Mouse (Mus musculus) forebrain, embryonic 13.5 days (tissue): Measurements from ENCODE around the gene Prrc2b. TPM values are rescaled to one million over a fixed set of nuclear protein-coding genes. Genes with fewer than 3 reads are reported as not detected.

Experiments used
- ATAC-seq: fragments of 200-750 bp; cut with Nextera tagmentation; 2 replicates; pipeline ENCODE4 v1.8.0; 2017
- H3K27ac ChIP-seq: fragments of 300-500 bp; sonication (generic); 2 replicates; pipeline ENCODE4 v1.5.1; 2015; ENCODE audit warnings: inconsistent platforms, mild to moderate bottlenecking, moderate library complexity
- H3K27me3 ChIP-seq: fragments of 300-500 bp; sonication (generic); 2 replicates; pipeline ENCODE4 v1.6.1; 2015; ENCODE audit warnings: mild to moderate bottlenecking, inconsistent platforms
- H3K36me3 ChIP-seq: fragments of 300-500 bp; sonication (generic); 2 replicates; pipeline ENCODE4 v1.6.1; 2015; ENCODE audit warnings: mild to moderate bottlenecking, inconsistent platforms; ENCODE audit not compliant: poor library complexity, severe bottlenecking
- H3K4me1 ChIP-seq: fragments of 300-500 bp; sonication (generic); 2 replicates; pipeline ENCODE4 v1.6.1; 2015; ENCODE audit warnings: inconsistent platforms
- H3K4me2 ChIP-seq: fragments of 300-500 bp; sonication (generic); 2 replicates; pipeline ENCODE4 v1.6.1; 2015; ENCODE audit warnings: inconsistent platforms, mild to moderate bottlenecking, moderate library complexity
- H3K4me3 ChIP-seq: fragments of 300-500 bp; sonication (generic); 2 replicates; pipeline ENCODE4 v1.5.1; 2015; ENCODE audit warnings: mild to moderate bottlenecking, inconsistent platforms
- H3K9ac ChIP-seq: fragments of 300-500 bp; sonication (generic); 2 replicates; pipeline ENCODE4 v1.6.1; 2015; ENCODE audit warnings: mild to moderate bottlenecking, inconsistent platforms
- H3K9me3 ChIP-seq: fragments of 300-500 bp; sonication (generic); replicated peaks from 2 replicates; pipeline ENCODE4 v1.6.1; 2016; ENCODE audit warnings: inconsistent platforms
- WGBS: fragments of 180-500 bp; shearing (Covaris S2); methylation state at CpG from one replicate; pipeline ENCODE4 v1.1.7; 2015; 5-methylcytosine and 5-hydroxymethylcytosine counted together
- microRNA-seq: library from miRNA; unstranded; fragments of <30 nt; microRNA quantifications from one replicate; pipeline ENCODE4, GENCODE M21; 2016
- polyA plus RNA-seq: library from polyadenylated mRNA; unstranded; fragments of >200 nt; fragmentation: Nextera tagmentation; extraction: Ambion mirVana; gene quantifications from 2 replicates; pipeline ENCODE4 v1.2.1, GENCODE M21; 2015

The Prrc2b gene
- polyA plus RNA-seq, 1 experiment from 2014 or later: 53.0 TPM

GRCm38 (mm10) chr2:32275823-32276222 is 124.9 kb downstream of the Prrc2b start:
- H3K4me1 ChIP-seq: no peaks in the 10 kb centered on the region
- H3K9ac ChIP-seq: no peak overlapping the region
- 77% methylated on average over 3 of the region's 3 CpGs for WGBS
- no peak overlapping the region for H3K4me2 ChIP-seq
- ATAC-seq: no peak
- H3K36me3 ChIP-seq: peaks cover 43% of the 10 kb centered on the region
- H3K4me3 ChIP-seq: no peak overlapping the region
- H3K27me3 ChIP-seq: no peaks in the 10 kb centered on the region
- no peaks in the 10 kb centered on the region for H3K9me3 ChIP-seq
- H3K27ac ChIP-seq: no peak overlapping the region

- no peak overlapping the region for H3K27ac ChIP-seq
- no peak overlapping the region for H3K9ac ChIP-seq
- ATAC-seq: no peak
- H3K4me2 ChIP-seq: no peak overlapping the region
- peaks cover 11% of the 10 kb centered on the region for H3K4me1 ChIP-seq
- 91% methylated on average over 2 of the region's 2 CpGs for WGBS
- no peak overlapping the region for H3K4me3 ChIP-seq
- no peaks in the 10 kb centered on the region for H3K27me3 ChIP-seq
- H3K9me3 ChIP-seq: no peaks in the 10 kb centered on the region
- H3K36me3 ChIP-seq: peaks cover 78% of the 10 kb centered on the region
Observed at GRCm38 (mm10) chr2:32282289-32282688, 131.4 kb downstream of the Prrc2b start.

GRCm38 (mm10) chr2:32282727-32283126 is 131.8 kb downstream of the Prrc2b start:
- peaks cover 11% of the 10 kb centered on the region for H3K4me1 ChIP-seq
- H3K27ac ChIP-seq: no peak overlapping the region
- H3K4me2 ChIP-seq: no peak overlapping the region
- H3K4me3 ChIP-seq: no peak overlapping the region
- ATAC-seq: no peak
- 89% methylated on average over 1 of the region's 1 CpGs for WGBS
- no peak overlapping the region for H3K9ac ChIP-seq
- peaks cover 74% of the 10 kb centered on the region for H3K36me3 ChIP-seq
- no peaks in the 10 kb centered on the region for H3K9me3 ChIP-seq
- H3K27me3 ChIP-seq: no peaks in the 10 kb centered on the region

GRCm38 (mm10) chr2:32283986-32284385 is 133.1 kb downstream of the Prrc2b start:
- Histone ChIP-seq H3K36me3 (peaks cover 61% of the 10 kb centered on the region), H3K4me1 (peaks cover 16% of the 10 kb centered on the region), H3K4me2 (no peak overlapping the region), H3K27me3 (no peaks in the 10 kb centered on the region), H3K4me3 (no peak overlapping the region), H3K9ac (no peak overlapping the region), H3K27ac (no peak overlapping the region), H3K9me3 (no peaks in the 10 kb centered on the region)
- WGBS: 99% methylated on average over 3 of the region's 3 CpGs
- ATAC-seq: no peak

Small RNA genes within 50 kb of the gene (microRNA-seq; reads per million reads assigned to microRNA genes)
- gene Gm27805: not detected

Other genes starting within 250 kb of the Prrc2b start
- gene Aif1l, start 200.9 kb upstream of the Prrc2b start, polyA plus RNA-seq: 68.7 and 74.8 TPM in 2 replicates
- gene Nup214, start 176.6 kb upstream of the Prrc2b start, polyA plus RNA-seq: 101 and 103 TPM in 2 replicates
- 0.36 and 0.73 TPM in 2 replicates for gene Fam78a, start 66.2 kb upstream of the Prrc2b start, polyA plus RNA-seq
- 10.3 and 11.9 TPM in 2 replicates for gene Plpp7, start 55.6 kb upstream of the Prrc2b start, polyA plus RNA-seq
- gene Pomt1, start 85.5 kb downstream of the Prrc2b start, polyA plus RNA-seq: 23.7 and 27.0 TPM in 2 replicates
- 76.9 and 89.3 TPM in 2 replicates for gene Uck1, start 109.1 kb downstream of the Prrc2b start, polyA plus RNA-seq
- 20.5 and 23.4 TPM in 2 replicates for gene Golga2, start 136.3 kb downstream of the Prrc2b start, polyA plus RNA-seq
- gene Swi5, start 137.0 kb downstream of the Prrc2b start, polyA plus RNA-seq: 466 and 470 TPM in 2 replicates
- gene Ciz1, start 201.2 kb downstream of the Prrc2b start, polyA plus RNA-seq: 49.0 and 52.4 TPM in 2 replicates
- gene Dnm1, start 202.3 kb downstream of the Prrc2b start, polyA plus RNA-seq: 13.7 and 20.2 TPM in 2 replicates
- gene 1110008P14Rik, start 230.9 kb downstream of the Prrc2b start, polyA plus RNA-seq: 59.6 and 60.4 TPM in 2 replicates
- 0.20 TPM in 1 of 2 replicates, not detected in the other for gene Lcn2, start 237.2 kb downstream of the Prrc2b start, polyA plus RNA-seq
- gene Ptges2, start 244.8 kb downstream of the Prrc2b start, polyA plus RNA-seq: 28.5 and 30.1 TPM in 2 replicates